Comparison of ENCODE assay signal across 25 mouse cellular contexts in genomic region chr1:62340261-62340660, GRCm38 (mm10).
A peak's percentile ranks its signal among the peaks of the same experiment; 100 is the strongest.
DNase-seq lines count a peak whose midpoint lies in the region; ATAC-seq lines count a peak whose summit lies in the region.
"Had no signal": no experiment of that assay in that cellular context is flagged by ENCODE, and none has a peak within 500 bp of the region (broad histone marks: within the 10 kb centered on the region; RNA-seq: fewer than 3 reads in every experiment).

No protein-coding gene starts in this region.

- H3K4me2 ChIP-seq in lung, embryonic 16.5 days (ENCODE audit: low read depth, low read length) = no peak overlapping the region
- H3K4me2 ChIP-seq in intestine, embryonic 16.5 days (ENCODE audit: low read depth, low read length) = no peak overlapping the region
- H3K4me2 ChIP-seq: embryonic facial prominence, embryonic 13.5 days; embryonic facial prominence, embryonic 15.5 days; forebrain, embryonic 12.5 days had no signal

- WGBS in lung, embryonic 16.5 days = 29% methylated on average over 1 of the region's 1 CpGs
- WGBS in intestine, embryonic 16.5 days = 47% methylated on average over 1 of the region's 1 CpGs

- H3K9ac ChIP-seq in lung, embryonic 16.5 days (ENCODE audit: low read length) = no peak overlapping the region
- no peak overlapping the region for H3K9ac ChIP-seq in intestine, embryonic 16.5 days (ENCODE audit: low read depth, low read length)
- H3K9ac ChIP-seq: embryonic facial prominence, embryonic 13.5 days; embryonic facial prominence, embryonic 15.5 days; forebrain, embryonic 12.5 days had no signal

- H3K27me3 ChIP-seq in lung, embryonic 16.5 days (ENCODE audit: control insufficient read depth, insufficient read depth, low read depth, low read length) = no peaks in the 10 kb centered on the region
- no peaks in the 10 kb centered on the region for H3K27me3 ChIP-seq in intestine, embryonic 16.5 days (replicated peaks; ENCODE audit: control insufficient read depth, insufficient read depth, low read length)
- H3K27me3 ChIP-seq: embryonic facial prominence, embryonic 13.5 days; embryonic facial prominence, embryonic 15.5 days; forebrain, embryonic 12.5 days; Patski had no signal

- no peaks in the 10 kb centered on the region for H3K9me3 ChIP-seq in lung, embryonic 16.5 days (ENCODE audit: control insufficient read depth, low read length)
- no peaks in the 10 kb centered on the region for H3K9me3 ChIP-seq in intestine, embryonic 16.5 days (ENCODE audit: control insufficient read depth, low read length)
- H3K9me3 ChIP-seq: embryonic facial prominence, embryonic 13.5 days; embryonic facial prominence, embryonic 15.5 days; forebrain, embryonic 10.5 days; forebrain, embryonic 12.5 days had no signal

- no peaks in the 10 kb centered on the region for H3K4me1 ChIP-seq in lung, embryonic 16.5 days (replicated peaks; ENCODE audit: control insufficient read depth, insufficient read depth, low read length)
- no peaks in the 10 kb centered on the region for H3K4me1 ChIP-seq in intestine, embryonic 16.5 days (ENCODE audit: control insufficient read depth, insufficient read depth, low read length)
- H3K4me1 ChIP-seq: embryonic facial prominence, embryonic 13.5 days; embryonic facial prominence, embryonic 15.5 days had no signal

- DNase-seq in lung, postnatal 4 days = no peak
- DNase-seq in lung, postnatal 10 days = peak; percentile 30
- DNase-seq in lung, postnatal 25 days (ENCODE audit: low spot score) = peak; percentile 34
- no peak for DNase-seq in layer of hippocampus, postnatal 10 days (ENCODE audit: low spot score in 2 of 2)
- no peak for DNase-seq in Muller cell, postnatal 12 days (ENCODE audit: inconsistent ontology term)
- DNase-seq: adrenal gland, adult 8-10 months; adrenal gland, postnatal 14 days; cerebellum, adult 11 months; cerebellum, adult 18-20 months; cerebellum, adult 8-10 months; cerebellum, adult 9-11 months; cerebellum, postnatal 14 days; cerebellum, postnatal 36 days; embryo, embryonic 11 days had no signal

- 0 out of 2 replicates have a peak, but pooled peaks have one; percentile 28 for ATAC-seq in lung, embryonic 16.5 days (ENCODE audit: low read depth)
- ATAC-seq in intestine, embryonic 16.5 days = no peak
- ATAC-seq: activated CD4-positive, CD25-positive, alpha-beta regulatory T cell, adult 4 months; forebrain, embryonic 14.5 days; forebrain, embryonic 16.5 days; Patski had no signal

- H3K4me3 ChIP-seq in lung, embryonic 16.5 days (ENCODE audit: low read length) = no peak overlapping the region
- H3K4me3 ChIP-seq in intestine, embryonic 16.5 days (ENCODE audit: low read length) = no peak overlapping the region
- H3K4me3 ChIP-seq: embryonic facial prominence, embryonic 13.5 days; embryonic facial prominence, embryonic 15.5 days; erythroblast, embryonic 14.5 days; forebrain, embryonic 10.5 days; forebrain, embryonic 12.5 days had no signal

- H3K36me3 ChIP-seq in lung, embryonic 16.5 days (ENCODE audit: control insufficient read depth, insufficient read depth, low read length) = no peaks in the 10 kb centered on the region
- no peaks in the 10 kb centered on the region for H3K36me3 ChIP-seq in intestine, embryonic 16.5 days (ENCODE audit: control insufficient read depth, insufficient read depth, low read length)
- H3K36me3 ChIP-seq: embryonic facial prominence, embryonic 13.5 days; embryonic facial prominence, embryonic 15.5 days; forebrain, embryonic 10.5 days; forebrain, embryonic 12.5 days had no signal

- H3K27ac ChIP-seq in lung, embryonic 16.5 days (ENCODE audit: low read length) = no peak overlapping the region
- H3K27ac ChIP-seq in intestine, embryonic 16.5 days (ENCODE audit: low read length) = no peak overlapping the region
- H3K27ac ChIP-seq: embryonic facial prominence, embryonic 13.5 days; embryonic facial prominence, embryonic 15.5 days; forebrain, embryonic 10.5 days; forebrain, embryonic 12.5 days had no signal

Comparison
In these comparisons a context has a peak if more than half of its experiments do, and no peak if none do; other contexts are left out.
1. DNase-seq: peak in lung, postnatal 10 days (single experiment) and lung, postnatal 25 days (single experiment); none in lung, postnatal 4 days (0 of 2), layer of hippocampus, postnatal 10 days (0 of 2) and Muller cell, postnatal 12 days (single experiment).